Mouse (Mus musculus): ENCODE measurements at regions not wholly inside any gene's neighbourhood (a gene's known extent, or its start where the extent isn't known, plus 50 kb on each side); places are given as distances from the start of the nearest gene placed in this dataset.

DNA sequence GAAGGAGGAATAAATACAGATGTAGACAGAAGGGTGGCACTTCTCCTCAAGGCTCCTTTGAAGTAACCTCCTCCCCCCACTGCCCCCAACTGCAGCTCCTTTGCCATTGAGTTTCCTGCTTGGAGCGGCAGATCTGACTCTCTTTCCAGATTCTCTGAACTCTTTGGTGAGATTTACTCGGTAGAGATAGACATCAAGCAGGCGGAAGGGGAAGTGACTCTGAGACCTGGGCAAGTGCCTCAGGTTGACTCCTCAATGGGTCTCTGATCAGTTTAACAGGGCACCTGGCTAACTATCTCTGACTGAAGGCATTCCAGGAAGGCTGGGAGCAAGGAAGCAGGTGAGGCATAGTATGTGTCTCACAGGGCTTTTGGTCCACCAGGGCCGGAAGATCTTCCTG lies 73.6 kb upstream of the Pmepa1 start:
- Histone ChIP-seq H3K27me3 (no peaks in the 10 kb centered on the region), H3K9ac (no peak overlapping the region), H3K4me3 (no peak overlapping the region), H3K27ac (no peak overlapping the region), H3K4me1 (peaks cover 36% of the 10 kb centered on the region), H3K4me2 (no peak overlapping the region), H3K9me3 (no peaks in the 10 kb centered on the region), H3K36me3 (no peaks in the 10 kb centered on the region)
- WGBS: 80% methylated on average over 4 of the region's 4 CpGs
- ATAC-seq (ENCODE audit: borderline replicate concordance, extremely low read depth, low FRiP score, low TSS enrichment): no peak

DNA sequence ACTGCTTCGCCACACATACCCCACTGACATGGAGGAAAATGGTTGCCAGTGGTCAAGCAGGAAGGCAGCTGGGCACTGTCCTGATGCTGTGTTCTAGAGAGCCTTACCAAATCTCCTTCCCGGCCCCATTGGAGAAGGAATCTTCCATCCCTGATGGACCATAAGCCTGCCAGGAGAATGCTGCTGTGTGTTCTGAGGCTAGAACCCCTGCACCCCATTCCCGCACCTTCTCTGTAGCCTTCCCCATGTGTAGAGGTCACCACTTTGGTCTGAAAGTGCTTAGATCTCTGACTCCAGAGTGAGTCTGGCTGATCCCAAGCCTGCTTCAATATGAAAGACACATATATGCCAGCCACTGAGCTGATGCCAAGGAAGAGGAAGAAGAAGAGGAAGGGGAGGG lies 74.1 kb upstream of the Pmepa1 start:
- Histone ChIP-seq H3K9ac (no peak overlapping the region), H3K4me3 (no peak overlapping the region), H3K4me1 (peaks cover 36% of the 10 kb centered on the region), H3K27me3 (no peaks in the 10 kb centered on the region), H3K27ac (no peak overlapping the region), H3K9me3 (no peaks in the 10 kb centered on the region), H3K4me2 (no peak overlapping the region), H3K36me3 (no peaks in the 10 kb centered on the region)
- no peak for ATAC-seq (ENCODE audit: borderline replicate concordance, extremely low read depth, low FRiP score, low TSS enrichment)
- WGBS: 84% methylated on average over 3 of the region's 3 CpGs

DNA sequence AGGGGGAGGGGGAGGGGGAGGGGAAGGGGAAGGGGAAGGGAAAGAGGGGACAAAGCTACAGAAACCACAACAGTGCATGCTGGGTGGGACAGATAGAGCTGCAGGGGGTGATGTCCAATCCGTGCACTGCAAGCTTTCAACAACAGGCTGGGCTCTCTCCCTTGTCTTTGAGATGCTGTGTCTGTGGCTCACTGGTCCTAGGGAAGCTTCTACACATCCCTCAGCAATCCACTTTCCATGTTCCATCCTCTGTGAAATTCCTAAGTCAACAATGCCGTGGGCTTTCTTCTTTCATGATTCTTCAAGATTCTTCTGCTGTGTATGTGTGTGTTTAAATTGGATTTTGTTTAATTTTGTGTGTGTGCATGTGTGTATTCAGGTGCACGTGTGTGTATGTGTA lies 74.5 kb upstream of the Pmepa1 start:
- Histone ChIP-seq H3K4me1 (peaks cover 36% of the 10 kb centered on the region), H3K4me3 (no peak overlapping the region), H3K36me3 (no peaks in the 10 kb centered on the region), H3K9ac (no peak overlapping the region), H3K27ac (no peak overlapping the region), H3K27me3 (no peaks in the 10 kb centered on the region), H3K4me2 (no peak overlapping the region), H3K9me3 (no peaks in the 10 kb centered on the region)
- WGBS: 50% methylated on average over 3 of the region's 3 CpGs
- no peak for ATAC-seq (ENCODE audit: borderline replicate concordance, extremely low read depth, low FRiP score, low TSS enrichment)

DNA sequence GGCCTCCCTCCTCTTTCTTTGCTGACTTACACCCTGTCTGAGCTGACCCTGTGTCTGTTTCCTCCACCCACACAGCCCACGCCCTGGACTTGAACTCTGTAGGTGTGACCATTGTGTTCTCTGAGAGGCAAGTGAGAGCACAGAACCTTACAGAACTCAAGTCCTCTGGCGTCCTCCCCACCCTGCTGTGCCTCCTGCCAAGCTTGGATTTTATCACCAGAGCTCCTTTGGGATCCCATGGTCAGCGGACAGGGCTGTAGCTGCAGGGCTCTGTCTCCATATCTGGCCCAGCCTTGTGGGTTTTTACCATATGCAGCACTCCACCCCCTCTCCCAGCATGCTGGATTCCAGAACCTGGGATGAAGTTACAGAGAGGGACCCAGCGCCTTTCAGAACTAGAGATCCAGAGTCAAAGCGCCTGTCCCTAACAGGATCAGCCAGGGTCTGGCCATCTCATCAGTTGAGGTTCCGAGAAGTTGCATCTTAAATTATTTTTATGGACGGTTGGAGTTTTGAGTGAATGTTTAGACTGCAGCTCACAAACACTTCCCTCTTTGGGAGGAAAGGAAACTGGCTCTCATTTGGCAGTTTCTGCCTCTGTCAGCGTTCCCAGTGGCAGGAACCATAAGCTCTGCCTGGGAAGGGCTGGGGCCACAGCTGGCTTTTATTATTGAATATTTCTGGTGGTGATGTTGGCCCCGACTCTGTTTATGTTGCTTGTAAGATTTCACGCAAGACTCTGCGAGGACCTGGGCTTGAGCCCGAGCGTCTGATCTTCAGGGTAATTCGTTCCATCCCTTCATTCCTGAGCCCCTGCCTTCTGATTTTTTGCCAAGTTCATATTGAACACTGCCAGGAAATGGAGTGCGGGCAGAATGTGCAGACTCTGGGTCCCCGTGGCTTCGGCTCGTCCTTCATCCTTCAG lies 75.8 kb upstream of the Pmepa1 start:
- no peaks in the 10 kb centered on the region for H3K27me3 ChIP-seq
- ATAC-seq (ENCODE audit: borderline replicate concordance, extremely low read depth, low FRiP score, low TSS enrichment): peak; percentile 90
- H3K9me3 ChIP-seq: no peaks in the 10 kb centered on the region
- H3K9ac ChIP-seq: no peak overlapping the region
- H3K4me2 ChIP-seq: peak overlapping the region; percentile 3; the same call in 1 of the 2 replicates
- H3K36me3 ChIP-seq: no peaks in the 10 kb centered on the region
- 25% methylated on average over 18 of the region's 18 CpGs for WGBS
- H3K4me3 ChIP-seq: no peak overlapping the region
- H3K4me1 ChIP-seq: peaks cover 36% of the 10 kb centered on the region
- H3K27ac ChIP-seq: peak overlapping the region; percentile 94

DNA sequence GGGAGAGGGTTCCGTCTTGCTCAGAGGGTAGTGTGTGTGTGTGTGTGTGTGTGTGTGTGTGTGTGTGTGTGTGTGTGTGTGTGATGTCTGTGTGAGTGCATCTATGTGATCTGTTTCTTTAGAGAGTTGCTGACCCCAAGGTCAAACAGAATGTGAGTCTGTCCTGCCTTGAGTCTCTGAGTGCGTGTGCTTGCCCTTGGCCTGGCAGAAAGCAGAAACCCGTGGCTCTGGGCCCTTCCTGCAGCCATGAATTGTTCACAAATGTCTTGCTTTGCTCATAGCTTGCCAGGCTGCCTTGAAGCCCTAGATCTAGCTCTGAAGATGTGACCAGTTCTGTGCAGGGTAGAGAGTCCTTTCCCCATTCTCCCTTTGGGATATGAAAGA lies 76.4 kb upstream of the Pmepa1 start:
- Histone ChIP-seq H3K27ac (peak overlapping the region; percentile 94), H3K4me3 (no peak overlapping the region), H3K4me1 (peaks cover 36% of the 10 kb centered on the region), H3K27me3 (no peaks in the 10 kb centered on the region), H3K9me3 (no peaks in the 10 kb centered on the region), H3K9ac (no peak overlapping the region), H3K36me3 (no peaks in the 10 kb centered on the region), H3K4me2 (no peak overlapping the region; the same call in 1 of the 2 replicates)
- WGBS: 28% methylated on average over 3 of the region's 3 CpGs
- ATAC-seq (ENCODE audit: borderline replicate concordance, extremely low read depth, low FRiP score, low TSS enrichment): no peak

DNA sequence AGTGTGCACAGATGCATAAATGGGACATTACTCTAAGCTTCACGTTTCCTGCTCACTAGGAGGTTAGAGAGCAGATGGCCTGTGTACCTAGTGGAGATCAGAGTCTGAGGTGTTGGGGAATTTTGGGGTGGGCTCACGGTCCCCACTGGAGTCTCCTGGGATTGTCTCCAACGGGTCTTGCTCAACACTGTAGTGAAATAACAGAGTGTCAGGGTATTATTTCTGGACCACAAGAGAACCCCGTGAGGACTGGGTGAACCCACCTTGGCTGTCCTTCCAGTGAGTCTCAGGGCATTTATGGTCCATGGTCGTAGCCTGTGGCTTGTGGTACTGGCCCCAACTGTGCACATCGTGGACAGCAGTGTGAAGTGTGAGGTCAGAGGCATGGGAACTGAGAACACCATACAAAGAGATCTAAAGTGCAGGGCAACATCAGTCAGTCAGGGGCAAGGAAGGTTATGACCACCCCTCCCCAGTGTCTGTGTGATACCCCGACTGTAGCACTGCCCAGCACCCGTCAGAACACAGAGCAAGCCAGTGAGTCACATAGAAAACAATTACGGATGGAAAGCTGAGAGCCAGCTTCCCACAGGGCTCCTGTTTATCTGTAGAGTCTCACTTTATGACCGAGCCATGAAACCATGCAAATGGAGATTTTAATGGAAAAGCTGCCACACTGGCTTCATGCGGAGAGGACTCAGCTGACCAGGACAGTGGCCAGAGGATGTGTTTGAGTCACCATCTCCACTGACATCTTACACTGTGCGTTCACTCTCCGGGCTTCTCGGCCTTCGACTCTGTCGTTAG lies 77.3 kb upstream of the Pmepa1 start:
- no peak for ATAC-seq (ENCODE audit: borderline replicate concordance, extremely low read depth, low FRiP score, low TSS enrichment)
- Histone ChIP-seq H3K4me2 (no peak overlapping the region), H3K4me1 (peaks cover 36% of the 10 kb centered on the region), H3K27me3 (no peaks in the 10 kb centered on the region), H3K9ac (no peak overlapping the region), H3K36me3 (no peaks in the 10 kb centered on the region), H3K9me3 (no peaks in the 10 kb centered on the region), H3K4me3 (no peak overlapping the region), H3K27ac (peak overlapping the region; percentile 94)
- WGBS: 65% methylated on average over 16 of the region's 16 CpGs

DNA sequence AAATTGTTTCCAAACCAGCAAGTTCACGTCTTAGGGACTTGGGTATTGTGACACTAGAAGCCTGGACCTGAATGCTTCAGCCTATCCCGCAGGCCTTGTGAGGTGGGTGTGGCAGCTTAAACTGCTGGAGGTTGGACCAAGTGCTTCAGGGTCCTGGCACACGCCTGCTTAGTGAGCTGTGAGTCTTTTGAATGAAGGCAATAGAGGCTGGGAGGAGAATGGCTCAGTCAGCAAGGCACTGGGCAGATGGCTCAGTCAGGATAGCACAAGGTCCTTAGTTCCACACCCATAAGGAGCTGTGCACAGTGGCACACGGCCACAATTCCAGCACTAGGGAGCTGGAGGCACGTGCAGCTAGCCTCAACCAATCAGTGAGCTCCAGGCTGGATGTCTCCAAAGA lies 80.5 kb upstream of the Pmepa1 start:
- H3K4me3 ChIP-seq: no peak overlapping the region
- peaks cover 22% of the 10 kb centered on the region for H3K4me1 ChIP-seq
- no peak for ATAC-seq (ENCODE audit: borderline replicate concordance, extremely low read depth, low FRiP score, low TSS enrichment)
- no peaks in the 10 kb centered on the region for H3K36me3 ChIP-seq
- no peak overlapping the region for H3K27ac ChIP-seq
- H3K9me3 ChIP-seq: no peaks in the 10 kb centered on the region
- no peak overlapping the region for H3K4me2 ChIP-seq
- 63% methylated on average over 5 of the region's 5 CpGs for WGBS
- H3K9ac ChIP-seq: no peak overlapping the region
- H3K27me3 ChIP-seq: no peaks in the 10 kb centered on the region

DNA sequence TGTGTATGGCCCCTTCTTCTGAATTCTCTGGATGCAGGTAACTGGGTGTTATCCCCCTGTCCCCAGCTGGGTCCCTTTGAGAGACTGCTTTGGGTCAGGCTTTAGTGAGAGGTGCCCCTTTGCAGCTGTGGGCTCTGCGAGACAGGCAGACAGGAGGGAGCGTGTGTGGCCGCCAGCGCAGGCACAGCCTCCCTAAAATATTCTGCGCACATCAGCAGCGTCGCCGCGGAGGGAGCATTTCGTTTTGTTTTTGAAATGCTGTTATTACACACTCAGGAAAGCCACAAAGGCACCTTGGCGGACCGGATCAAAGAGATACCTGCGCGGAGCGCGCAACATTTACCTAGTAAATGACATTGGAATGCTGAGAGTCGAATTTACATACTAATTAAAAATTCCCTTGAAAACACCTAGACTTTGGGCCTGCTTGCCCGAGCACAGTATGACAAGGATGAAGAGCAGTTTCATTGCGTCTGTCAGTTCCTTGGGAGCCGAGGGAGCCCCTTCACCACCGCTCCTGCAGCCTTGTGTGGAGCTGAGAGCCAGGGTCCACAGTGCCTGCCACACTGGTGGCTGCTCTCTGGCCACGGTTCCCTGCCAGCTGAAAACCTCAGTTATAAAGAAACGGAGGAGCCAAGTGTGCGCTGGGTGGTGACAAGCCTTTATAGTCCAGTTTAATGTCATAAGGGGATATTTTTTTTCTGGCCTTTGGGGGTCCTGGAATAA lies 89.3 kb upstream of the Pmepa1 start:
- no peaks in the 10 kb centered on the region for H3K9me3 ChIP-seq
- 16% methylated on average over 24 of the region's 24 CpGs for WGBS
- no peak for ATAC-seq (ENCODE audit: borderline replicate concordance, extremely low read depth, low FRiP score, low TSS enrichment)
- H3K36me3 ChIP-seq: no peaks in the 10 kb centered on the region
- peaks cover 9% of the 10 kb centered on the region; the same call in 1 of the 2 replicates for H3K4me1 ChIP-seq
- no peak overlapping the region for H3K4me3 ChIP-seq
- H3K27me3 ChIP-seq: peaks cover 22% of the 10 kb centered on the region
- H3K27ac ChIP-seq: no peak overlapping the region
- no peak overlapping the region for H3K9ac ChIP-seq
- H3K4me2 ChIP-seq: peak overlapping the region; percentile 17

DNA sequence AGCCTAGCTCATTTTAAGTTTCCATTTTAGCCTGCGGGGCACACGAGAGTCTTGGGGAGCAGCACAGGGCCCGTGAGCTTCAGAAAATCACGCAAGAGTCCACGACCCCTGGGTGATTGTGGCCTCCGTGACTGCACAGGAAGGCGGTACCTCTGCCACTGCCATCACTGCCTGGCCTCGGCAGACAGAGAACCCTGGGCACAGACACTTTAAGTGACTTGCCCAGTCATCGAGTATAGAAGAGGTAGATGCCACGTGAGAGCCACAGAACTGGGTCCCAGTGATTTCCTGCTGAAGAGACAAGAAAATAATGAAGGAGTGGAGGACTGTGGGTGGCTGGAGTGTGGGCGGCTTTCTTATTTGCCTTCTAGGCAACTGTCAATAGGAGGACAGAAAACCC lies 90.4 kb upstream of the Pmepa1 start:
- Histone ChIP-seq H3K9me3 (no peaks in the 10 kb centered on the region), H3K4me1 (peaks cover 9% of the 10 kb centered on the region; the same call in 1 of the 2 replicates), H3K4me3 (no peak overlapping the region), H3K4me2 (no peak overlapping the region), H3K27ac (no peak overlapping the region), H3K36me3 (no peaks in the 10 kb centered on the region), H3K9ac (no peak overlapping the region), H3K27me3 (peaks cover 22% of the 10 kb centered on the region)
- ATAC-seq (ENCODE audit: borderline replicate concordance, extremely low read depth, low FRiP score, low TSS enrichment): no peak
- WGBS: 61% methylated on average over 11 of the region's 11 CpGs

DNA sequence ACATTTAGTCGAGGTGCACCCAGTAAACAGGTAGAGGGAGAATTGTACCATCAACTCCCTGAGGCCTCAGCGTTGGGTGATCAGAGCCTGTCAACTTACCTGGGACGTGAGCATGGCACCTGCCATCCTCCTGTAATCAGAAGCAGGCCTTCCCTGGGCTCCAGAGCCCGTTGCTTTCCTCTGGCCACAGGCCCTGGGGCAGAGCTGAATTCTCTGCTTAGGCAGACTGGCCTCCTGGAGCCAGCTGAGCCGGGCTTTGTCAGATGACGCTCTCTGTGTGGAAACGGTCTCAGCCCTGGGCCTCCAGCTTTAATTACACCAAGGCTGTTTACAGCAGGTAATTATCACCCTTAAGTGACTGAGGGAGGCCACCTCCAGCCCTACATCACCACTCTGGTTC lies 92.6 kb upstream of the Pmepa1 start:
- Histone ChIP-seq H3K9me3 (peaks cover 2% of the 10 kb centered on the region; the same call in 1 of the 2 replicates), H3K27me3 (peaks cover 22% of the 10 kb centered on the region), H3K9ac (no peak overlapping the region), H3K36me3 (no peaks in the 10 kb centered on the region), H3K4me3 (no peak overlapping the region), H3K4me2 (no peak overlapping the region), H3K4me1 (peaks cover 9% of the 10 kb centered on the region; the same call in 1 of the 2 replicates), H3K27ac (no peak overlapping the region)
- ATAC-seq (ENCODE audit: borderline replicate concordance, extremely low read depth, low FRiP score, low TSS enrichment): no peak
- WGBS: 54% methylated on average over 7 of the region's 7 CpGs

DNA sequence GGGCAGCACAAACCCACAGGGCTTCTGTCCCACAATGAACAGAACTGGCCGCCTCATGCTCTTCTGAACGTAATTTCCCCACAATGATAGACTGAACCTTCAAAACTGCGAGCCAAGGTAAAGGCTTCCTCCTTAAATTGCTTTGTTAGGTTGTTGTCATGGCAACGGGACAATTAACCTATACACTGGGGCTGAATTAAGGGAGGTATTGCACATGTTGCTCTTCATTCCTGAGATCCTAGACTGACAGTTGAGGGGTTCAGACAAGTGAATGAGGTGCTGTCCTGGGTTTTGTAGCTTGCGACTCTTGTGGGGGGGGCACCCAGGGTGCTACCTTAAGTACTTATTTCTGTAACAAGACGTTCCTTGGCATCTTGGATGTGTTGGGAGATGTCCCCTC lies 100.6 kb upstream of the Pmepa1 start:
- Histone ChIP-seq H3K27ac (no peak overlapping the region), H3K4me1 (peaks cover 24% of the 10 kb centered on the region), H3K27me3 (no peaks in the 10 kb centered on the region), H3K4me2 (no peak overlapping the region), H3K36me3 (no peaks in the 10 kb centered on the region), H3K9ac (no peak overlapping the region), H3K4me3 (no peak overlapping the region), H3K9me3 (peaks cover 2% of the 10 kb centered on the region; the same call in 1 of the 2 replicates)
- 77% methylated on average over 6 of the region's 6 CpGs for WGBS
- no peak for ATAC-seq (ENCODE audit: borderline replicate concordance, extremely low read depth, low FRiP score, low TSS enrichment)
